Mouse (Mus musculus) heart, adult 2 months (tissue): ENCODE measurements at regions not wholly inside any gene's neighbourhood (a gene's known extent, or its start where the extent isn't known, plus 50 kb on each side); places are given as distances from the start of the nearest gene placed in this dataset.

Experiments used
- CTCF ChIP-seq: fragments of 200-600 bp; IDR thresholded peaks from 2 replicates; pipeline ENCODE4 v1.8.1; 2022; ENCODE audit warnings: antibody characterized with exemption, mild to moderate bottlenecking, moderate library complexity
- EP300 ChIP-seq: fragments of 200-500 bp; IDR thresholded peaks from 2 replicates; pipeline ENCODE4 v1.6.1; 2011; ENCODE audit warnings: low read depth, low read length, control low read depth; ENCODE audit not compliant: insufficient read depth
- POLR2A ChIP-seq: fragments of 200-500 bp; IDR thresholded peaks from 2 replicates; pipeline ENCODE4 v1.6.1; 2011; ENCODE audit warnings: mild to moderate bottlenecking, low read depth, low read length, control low read depth; ENCODE audit not compliant: insufficient read depth

DNA sequence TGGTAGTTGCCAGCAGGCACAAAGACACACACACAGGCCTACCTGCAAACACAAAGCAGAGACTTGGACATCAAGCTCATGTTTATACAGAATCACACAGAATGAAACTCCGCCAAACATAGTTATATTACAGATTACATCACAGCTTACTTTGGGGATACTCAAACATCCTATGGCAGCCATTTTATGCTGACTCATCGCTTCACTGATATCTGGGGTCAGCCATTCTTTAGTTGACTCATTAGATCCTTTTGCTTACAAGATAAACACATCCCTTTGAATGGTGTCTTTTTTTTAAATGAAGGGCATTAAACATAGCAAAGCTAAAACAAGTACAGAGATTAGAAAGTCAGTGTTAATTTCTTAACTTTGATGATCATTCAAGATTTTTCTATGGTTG, 127.4 kb upstream of the Mtpn start:
- TF ChIP-seq POLR2A (no peak), CTCF (no peak), EP300 (no peak)
